Mouse (Mus musculus) forebrain, embryonic 16.5 days (tissue): ENCODE data around the gene Topbp1. TPM values are rescaled to one million over a fixed set of nuclear protein-coding genes. Genes with fewer than 3 reads are reported as not detected.

Source experiments
- ATAC-seq: fragments of 200-750 bp; cut with Nextera tagmentation; 2 replicates; pipeline ENCODE4 v1.8.0; 2017; ENCODE audit warnings: mild to moderate bottlenecking, moderate library complexity
- H3K27ac ChIP-seq: fragments of 300-500 bp; sonication (generic); 2 replicates; pipeline ENCODE4 v1.5.1; 2014; ENCODE audit warnings: low read length, control low read depth
- H3K27me3 ChIP-seq: fragments of 300-500 bp; sonication (generic); replicated peaks from 2 replicates; pipeline ENCODE4 v1.6.1; 2014; ENCODE audit warnings: low read length; ENCODE audit not compliant: control insufficient read depth, insufficient read depth
- H3K36me3 ChIP-seq: fragments of 300-500 bp; sonication (generic); 2 replicates; pipeline ENCODE4 v1.6.1; 2014; ENCODE audit not compliant: control insufficient read depth, insufficient read depth
- H3K4me1 ChIP-seq: fragments of 300-500 bp; sonication (generic); replicated peaks from 2 replicates; pipeline ENCODE4 v1.6.1; 2014; ENCODE audit warnings: low read length; ENCODE audit not compliant: control insufficient read depth, insufficient read depth
- H3K4me2 ChIP-seq: fragments of 300-500 bp; sonication (generic); 2 replicates; pipeline ENCODE4 v1.6.1; 2014; ENCODE audit warnings: mild to moderate bottlenecking, low read length, control low read depth
- H3K4me3 ChIP-seq: fragments of 300-500 bp; sonication (generic); replicated peaks from 2 replicates; pipeline ENCODE4 v1.5.1; 2014; ENCODE audit warnings: mild to moderate bottlenecking, low read length, control low read depth
- H3K9ac ChIP-seq: fragments of 300-500 bp; sonication (generic); replicated peaks from 2 replicates; pipeline ENCODE4 v1.6.1; 2014; ENCODE audit warnings: low read depth, low read length, control low read depth
- H3K9me3 ChIP-seq: fragments of 300-500 bp; sonication (generic); 2 replicates; pipeline ENCODE4 v1.6.1; 2016; ENCODE audit warnings: low read length; ENCODE audit not compliant: control insufficient read depth
- WGBS: fragments of 180-500 bp; shearing (Covaris S2); extraction: QIAGEN DNeasy Blood & Tissue Kit; methylation state at CpG from one replicate; pipeline ENCODE4 v1.1.7; 2014; 5-methylcytosine and 5-hydroxymethylcytosine counted together
- polyA plus RNA-seq: library from polyadenylated mRNA; unstranded; fragments of >200 nt; fragmentation: Nextera tagmentation; extraction: Ambion mirVana; gene quantifications from 2 replicates; pipeline ENCODE4 v1.2.1, GENCODE M21; 2015

The Topbp1 gene
- polyA plus RNA-seq, 1 experiment from 2014 or later, result 33.0 TPM

GRCm38 (mm10) chr9:103378686-103379085 is 73.7 kb downstream of the Topbp1 start:
- no peak for ATAC-seq
- Histone ChIP-seq H3K4me2 (no peak overlapping the region), H3K4me1 (no peaks in the 10 kb centered on the region), H3K27me3 (no peaks in the 10 kb centered on the region), H3K9me3 (no peaks in the 10 kb centered on the region), H3K9ac (no peak overlapping the region), H3K4me3 (no peak overlapping the region), H3K36me3 (no peaks in the 10 kb centered on the region), H3K27ac (no peak overlapping the region)
- WGBS, result 37% methylated on average over 10 of the region's 10 CpGs

GRCm38 (mm10) chr9:103379199-103379598 is 74.2 kb downstream of the Topbp1 start:
- Histone ChIP-seq H3K9ac (no peak overlapping the region), H3K27ac (no peak overlapping the region), H3K27me3 (no peaks in the 10 kb centered on the region), H3K9me3 (no peaks in the 10 kb centered on the region), H3K4me2 (no peak overlapping the region), H3K4me1 (no peaks in the 10 kb centered on the region), H3K36me3 (no peaks in the 10 kb centered on the region), H3K4me3 (no peak overlapping the region)
- WGBS, result 80% methylated on average over 9 of the region's 9 CpGs
- ATAC-seq, result no peak

GRCm38 (mm10) chr9:103380566-103380965 is 75.6 kb downstream of the Topbp1 start:
- 81% methylated on average over 4 of the region's 4 CpGs for WGBS
- H3K9me3 ChIP-seq, result no peaks in the 10 kb centered on the region
- H3K4me3 ChIP-seq, result no peak overlapping the region
- H3K36me3 ChIP-seq, result no peaks in the 10 kb centered on the region
- H3K9ac ChIP-seq, result no peak overlapping the region
- no peak for ATAC-seq
- no peak overlapping the region for H3K4me2 ChIP-seq
- no peaks in the 10 kb centered on the region for H3K27me3 ChIP-seq
- no peak overlapping the region for H3K27ac ChIP-seq
- H3K4me1 ChIP-seq, result no peaks in the 10 kb centered on the region

- Histone ChIP-seq H3K4me3 (no peak overlapping the region), H3K9me3 (no peaks in the 10 kb centered on the region), H3K27me3 (no peaks in the 10 kb centered on the region), H3K4me2 (no peak overlapping the region), H3K9ac (no peak overlapping the region), H3K36me3 (no peaks in the 10 kb centered on the region), H3K4me1 (no peaks in the 10 kb centered on the region; the same call in 1 of the 2 replicates), H3K27ac (no peak overlapping the region)
- no peak for ATAC-seq
- WGBS, result 71% methylated on average over 6 of the region's 6 CpGs
Measured at GRCm38 (mm10) chr9:103382989-103383388, 78.0 kb downstream of the Topbp1 start.

- Histone ChIP-seq H3K36me3 (no peaks in the 10 kb centered on the region), H3K27ac (no peak overlapping the region), H3K27me3 (no peaks in the 10 kb centered on the region), H3K4me1 (no peaks in the 10 kb centered on the region; the same call in 1 of the 2 replicates), H3K9ac (no peak overlapping the region), H3K4me3 (no peak overlapping the region), H3K9me3 (no peaks in the 10 kb centered on the region), H3K4me2 (no peak overlapping the region)
- no peak for ATAC-seq
- WGBS, result 84% methylated on average over 1 of the region's 1 CpGs
Measured at GRCm38 (mm10) chr9:103383576-103383975, 78.6 kb downstream of the Topbp1 start.

GRCm38 (mm10) chr9:103384141-103384796 is 79.3 kb downstream of the Topbp1 start:
- Histone ChIP-seq H3K4me3 (no peak overlapping the region), H3K9ac (no peak overlapping the region), H3K27ac (no peak overlapping the region), H3K4me1 (no peaks in the 10 kb centered on the region; the same call in 1 of the 2 replicates), H3K4me2 (no peak overlapping the region), H3K9me3 (no peaks in the 10 kb centered on the region), H3K36me3 (no peaks in the 10 kb centered on the region), H3K27me3 (no peaks in the 10 kb centered on the region)
- WGBS, result 83% methylated on average over 4 of the region's 4 CpGs
- no peak for ATAC-seq

- ATAC-seq, result no peak
- WGBS, result 56% methylated on average over 1 of the region's 1 CpGs
- H3K27ac ChIP-seq, result no peak overlapping the region
- H3K4me2 ChIP-seq, result no peak overlapping the region
- no peaks in the 10 kb centered on the region for H3K27me3 ChIP-seq
- H3K9ac ChIP-seq, result no peak overlapping the region
- no peaks in the 10 kb centered on the region for H3K36me3 ChIP-seq
- H3K9me3 ChIP-seq, result no peaks in the 10 kb centered on the region
- no peak overlapping the region for H3K4me3 ChIP-seq
- H3K4me1 ChIP-seq, result no peaks in the 10 kb centered on the region; the same call in 1 of the 2 replicates
Measured at GRCm38 (mm10) chr9:103385600-103385999, 80.6 kb downstream of the Topbp1 start.

- no peak overlapping the region for H3K9ac ChIP-seq
- no peaks in the 10 kb centered on the region; the same call in 1 of the 2 replicates for H3K4me1 ChIP-seq
- no peak overlapping the region for H3K4me2 ChIP-seq
- H3K36me3 ChIP-seq, result no peaks in the 10 kb centered on the region
- no peaks in the 10 kb centered on the region for H3K9me3 ChIP-seq
- H3K4me3 ChIP-seq, result no peak overlapping the region
- no peak overlapping the region for H3K27ac ChIP-seq
- H3K27me3 ChIP-seq, result no peaks in the 10 kb centered on the region
- 42% methylated on average over 5 of the region's 5 CpGs for WGBS
- no peak for ATAC-seq
Measured at GRCm38 (mm10) chr9:103386573-103386972, 81.6 kb downstream of the Topbp1 start.

- no peaks in the 10 kb centered on the region for H3K9me3 ChIP-seq
- no peak for ATAC-seq
Measured at GRCm38 (mm10) chr9:103387011-103387653, 82.1 kb downstream of the Topbp1 start.

More at GRCm38 (mm10) chr9:103387011-103387653, 82.1 kb downstream of the Topbp1 start:
- Histone ChIP-seq H3K27me3 (no peaks in the 10 kb centered on the region), H3K36me3 (no peaks in the 10 kb centered on the region), H3K4me1 (no peaks in the 10 kb centered on the region; the same call in 1 of the 2 replicates), H3K9ac (no peak overlapping the region), H3K27ac (no peak overlapping the region), H3K4me2 (no peak overlapping the region), H3K4me3 (no peak overlapping the region)
- WGBS, result 58% methylated on average over 10 of the region's 10 CpGs
